Mouse (Mus musculus) intestine, embryonic 14.5 days (tissue): ENCODE measurements at regions not wholly inside any gene's neighbourhood (a gene's known extent, or its start where the extent isn't known, plus 50 kb on each side); places are given as distances from the start of the nearest gene placed in this dataset.
"Not testable (repeated sequence)": the region's sequence is repeated elsewhere in the genome, so short reads cannot be mapped to it uniquely, and the experiment has no call there.

ENCODE experiments used
- ATAC-seq: fragments of 200-750 bp; cut with Nextera tagmentation; replicated peaks from 2 replicates; pipeline ENCODE4 v1.8.0; 2017; ENCODE audit warnings: low read depth, moderate number of reproducible peaks, moderate TSS enrichment, moderate library complexity; ENCODE audit not compliant: low FRiP score, low TSS enrichment
- DNase-seq: peaks from one replicate; pipeline ENCODE4 v3.0.0-alpha.2; 2018; ENCODE audit warnings: low spot score
- H3K27ac ChIP-seq: fragments of 300-500 bp; sonication (generic); 2 replicates; pipeline ENCODE4 v1.5.1; 2014; ENCODE audit warnings: low read depth, mild to moderate bottlenecking, control low read depth
- H3K27me3 ChIP-seq: fragments of 300-500 bp; sonication (generic); replicated peaks from 2 replicates; pipeline ENCODE4 v1.6.1; 2014; ENCODE audit warnings: low read length, control low read depth; ENCODE audit not compliant: control insufficient read depth, insufficient read depth
- H3K36me3 ChIP-seq: fragments of 300-500 bp; sonication (generic); 2 replicates; pipeline ENCODE4 v1.6.1; 2014; ENCODE audit warnings: low read length, control low read depth; ENCODE audit not compliant: control insufficient read depth, insufficient read depth
- H3K4me1 ChIP-seq: fragments of 300-500 bp; sonication (generic); replicated peaks from 2 replicates; pipeline ENCODE4 v1.6.1; 2014; ENCODE audit warnings: low read length, control low read depth, mixed read lengths; ENCODE audit not compliant: control insufficient read depth, insufficient read depth
- H3K4me2 ChIP-seq: fragments of 300-500 bp; sonication (generic); 2 replicates; pipeline ENCODE4 v1.6.1; 2014; ENCODE audit warnings: low read length
- H3K4me3 ChIP-seq: fragments of 300-500 bp; sonication (generic); 2 replicates; pipeline ENCODE4 v1.5.1; 2014; ENCODE audit warnings: low read depth, low read length, control low read depth, mixed read lengths
- H3K9ac ChIP-seq: fragments of 300-500 bp; sonication (generic); 2 replicates; pipeline ENCODE4 v1.6.1; 2014; ENCODE audit warnings: mild to moderate bottlenecking, low read length
- H3K9me3 ChIP-seq: fragments of 300-500 bp; sonication (generic); 2 replicates; pipeline ENCODE4 v1.6.1; 2016; ENCODE audit warnings: low read length, control low read depth; ENCODE audit not compliant: control insufficient read depth
- WGBS: fragments of 180-500 bp; shearing (Covaris S2); extraction: QIAGEN DNeasy Blood & Tissue Kit; methylation state at CpG from one replicate; pipeline ENCODE4 v1.1.7; 2014; 5-methylcytosine and 5-hydroxymethylcytosine counted together

DNA sequence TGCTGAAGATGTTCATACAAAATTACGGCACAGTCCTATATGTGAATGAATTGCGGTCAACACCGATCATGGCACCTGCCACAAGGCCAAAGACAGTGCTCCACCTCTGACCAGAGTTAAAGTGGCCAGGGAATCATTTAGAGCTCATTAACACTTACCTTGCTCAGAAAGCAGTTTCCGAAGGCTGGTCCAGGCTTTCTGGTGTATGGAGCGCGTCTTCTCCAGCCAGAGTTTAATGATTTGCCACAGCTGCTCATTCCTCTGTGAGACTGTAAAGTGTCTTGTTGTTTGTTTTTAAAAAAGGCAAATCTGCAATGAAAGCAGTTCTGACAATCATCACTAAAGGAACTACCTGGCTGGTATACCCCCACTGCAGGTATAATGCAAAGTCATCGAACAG, 256.7 kb downstream of the Nfkbiz start:
- no peaks in the 10 kb centered on the region for H3K9me3 ChIP-seq
- no peak overlapping the region for H3K4me3 ChIP-seq
- H3K9ac ChIP-seq = no peak overlapping the region
- H3K27me3 ChIP-seq = no peaks in the 10 kb centered on the region
- no peaks in the 10 kb centered on the region for H3K36me3 ChIP-seq
- no peaks in the 10 kb centered on the region for H3K4me1 ChIP-seq
- H3K27ac ChIP-seq = no peak overlapping the region
- ATAC-seq = no peak
- DNase-seq = no peak
- 74% methylated on average over 7 of the region's 7 CpGs for WGBS
- no peak overlapping the region for H3K4me2 ChIP-seq

DNA sequence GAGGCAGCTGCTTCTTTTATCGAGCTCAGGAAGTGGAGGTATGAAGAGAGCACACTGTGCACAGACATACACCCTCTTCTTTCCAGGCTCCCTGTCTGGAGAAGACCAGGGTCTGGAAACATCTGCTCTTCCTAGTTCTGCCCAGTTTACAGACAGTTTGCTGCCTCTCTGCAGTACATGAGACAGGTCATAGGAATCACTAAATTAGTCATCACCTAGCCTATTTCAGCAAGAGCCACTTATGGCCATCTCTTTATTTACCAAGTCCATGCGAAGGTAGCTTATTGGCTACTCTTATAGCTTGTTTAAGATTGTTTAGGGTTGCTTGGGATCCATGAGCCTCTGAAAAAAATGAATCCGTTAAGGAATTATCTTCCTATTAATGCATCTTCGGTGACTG, 257.9 kb downstream of the Nfkbiz start:
- Histone ChIP-seq H3K4me1 (no peaks in the 10 kb centered on the region), H3K4me2 (no peak overlapping the region), H3K27me3 (no peaks in the 10 kb centered on the region), H3K27ac (no peak overlapping the region), H3K9ac (no peak overlapping the region), H3K36me3 (no peaks in the 10 kb centered on the region), H3K4me3 (no peak overlapping the region), H3K9me3 (no peaks in the 10 kb centered on the region)
- DNase-seq = no peak
- 86% methylated on average over 4 of the region's 4 CpGs for WGBS
- ATAC-seq = no peak

DNA sequence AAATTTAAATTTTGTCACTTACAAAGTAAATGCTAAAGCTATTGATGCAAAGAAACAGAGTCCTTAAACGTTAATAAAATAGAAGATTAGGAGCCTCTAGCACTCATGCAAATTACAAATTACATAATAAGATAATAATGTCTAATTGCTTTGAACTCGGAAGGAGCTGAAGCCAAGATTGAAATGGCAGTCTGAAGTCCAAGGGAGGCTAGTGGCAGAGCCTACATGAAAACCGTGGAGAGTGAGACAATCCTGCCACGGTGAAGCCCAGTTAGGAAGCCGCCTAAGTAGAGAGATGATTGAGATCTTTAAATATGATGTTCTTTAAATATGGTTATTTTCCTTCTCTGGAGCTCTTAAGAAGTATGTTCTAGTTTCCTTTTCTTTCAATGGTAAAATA, 260.0 kb downstream of the Nfkbiz start:
- H3K9ac ChIP-seq = no peak overlapping the region
- H3K4me1 ChIP-seq = no peaks in the 10 kb centered on the region
- ATAC-seq (no peak), DNase-seq (no peak)
- H3K27me3 ChIP-seq = no peaks in the 10 kb centered on the region
- no peaks in the 10 kb centered on the region for H3K36me3 ChIP-seq
- H3K27ac ChIP-seq = no peak overlapping the region
- H3K4me3 ChIP-seq = no peak overlapping the region
- 88% methylated on average over 5 of the region's 5 CpGs for WGBS
- no peaks in the 10 kb centered on the region for H3K9me3 ChIP-seq
- no peak overlapping the region for H3K4me2 ChIP-seq

DNA sequence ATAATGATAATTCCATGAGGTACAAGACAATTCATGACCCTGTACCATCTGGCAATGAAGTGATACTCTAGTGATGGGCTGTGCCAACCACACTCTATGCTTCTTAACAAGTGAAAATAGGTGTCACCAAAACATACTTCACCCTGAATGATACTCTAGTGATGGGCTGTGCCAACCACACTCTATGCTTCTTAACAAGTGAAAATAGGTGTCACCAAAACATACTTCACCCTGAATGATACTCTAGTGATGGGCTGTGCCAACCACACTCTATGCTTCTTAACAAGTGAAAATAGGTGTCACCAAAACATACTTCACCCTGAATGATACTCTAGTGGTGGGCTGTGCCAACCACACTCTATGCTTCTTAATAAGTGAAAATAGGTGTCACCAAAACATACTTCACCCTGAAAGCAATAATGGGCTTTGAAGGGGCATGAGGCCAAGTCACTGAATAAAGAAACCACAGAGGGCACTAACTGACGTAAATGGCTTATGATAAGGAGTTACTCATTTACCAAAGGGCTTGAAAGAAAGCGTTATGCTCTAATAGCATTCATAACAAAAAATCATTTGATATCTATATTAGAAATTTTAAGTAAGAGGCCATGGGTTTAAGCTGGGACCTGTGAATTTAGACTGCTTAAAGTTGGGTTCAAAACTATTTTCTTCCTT, 263.0 kb downstream of the Nfkbiz start:
- ATAC-seq = not testable (repeated sequence)

DNA sequence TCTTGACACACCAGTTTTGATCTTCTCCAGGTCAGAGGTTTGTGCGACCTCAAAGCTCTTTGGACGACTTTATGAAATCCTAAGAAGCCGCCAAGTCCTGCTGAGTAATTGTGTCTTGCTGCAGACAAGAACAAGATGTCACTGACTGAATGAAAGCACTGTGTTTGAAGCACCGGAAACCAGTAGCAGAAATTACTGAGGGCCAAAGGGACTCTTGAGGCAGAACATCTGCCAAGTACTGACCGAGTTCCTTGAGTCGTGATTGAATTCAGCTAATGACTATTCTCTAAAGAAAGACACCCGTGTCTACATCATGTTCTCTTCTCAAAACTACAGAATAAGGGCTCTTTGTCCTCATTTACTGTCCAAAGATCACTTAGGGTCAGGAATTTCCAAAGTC, 267.6 kb downstream of the Nfkbiz start:
- H3K27me3 ChIP-seq = no peaks in the 10 kb centered on the region
- DNase-seq = no peak
- H3K36me3 ChIP-seq = no peaks in the 10 kb centered on the region
- ATAC-seq = no peak
- WGBS = 46% methylated on average over 7 of the region's 7 CpGs
- H3K4me1 ChIP-seq = 0 out of 2 replicates have a peak, but pooled peaks cover 8% of the 10 kb centered on the region
- no peak overlapping the region for H3K9ac ChIP-seq
- H3K4me2 ChIP-seq = no peak overlapping the region
- peak overlapping the region; percentile 51; the same call in 1 of the 2 replicates for H3K27ac ChIP-seq
- no peak overlapping the region for H3K4me3 ChIP-seq
- no peaks in the 10 kb centered on the region for H3K9me3 ChIP-seq

More for the DNA sequence above, 263.0 kb downstream of the Nfkbiz start:
- H3K4me1 ChIP-seq, H3K36me3 ChIP-seq, H3K27me3 ChIP-seq, H3K9ac ChIP-seq, H3K4me2 ChIP-seq, DNase-seq, H3K27ac ChIP-seq, H3K9me3 ChIP-seq, H3K4me3 ChIP-seq: not testable (repeated sequence)
- WGBS = 79% methylated on average over 2 of the region's 2 CpGs

DNA sequence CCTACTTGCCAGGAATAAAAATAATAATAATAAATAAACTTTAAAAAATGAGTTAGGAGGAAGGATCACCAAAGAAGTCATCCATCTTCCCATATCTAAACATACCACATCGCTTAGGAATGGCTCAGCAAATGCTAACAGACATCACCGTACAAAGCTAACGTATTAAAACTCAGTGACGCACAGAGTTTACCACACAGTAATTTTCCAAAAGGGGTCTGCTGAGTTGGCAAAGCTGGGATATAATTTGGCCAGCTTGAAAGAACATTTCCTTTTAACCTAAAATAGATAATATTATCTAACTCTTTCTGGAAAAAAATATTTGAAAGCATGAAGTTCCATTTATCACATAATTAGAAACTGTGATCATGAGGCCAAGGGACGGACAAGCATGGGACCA, 268.6 kb downstream of the Nfkbiz start:
- H3K27me3 ChIP-seq = no peaks in the 10 kb centered on the region
- H3K9ac ChIP-seq = no peak overlapping the region
- H3K27ac ChIP-seq = no peak overlapping the region
- 0 out of 2 replicates have a peak, but pooled peaks cover 8% of the 10 kb centered on the region for H3K4me1 ChIP-seq
- DNase-seq (no peak), ATAC-seq (no peak)
- no peak overlapping the region for H3K4me3 ChIP-seq
- H3K4me2 ChIP-seq = no peak overlapping the region
- no peaks in the 10 kb centered on the region for H3K36me3 ChIP-seq
- WGBS = 47% methylated on average over 5 of the region's 5 CpGs
- no peaks in the 10 kb centered on the region for H3K9me3 ChIP-seq

DNA sequence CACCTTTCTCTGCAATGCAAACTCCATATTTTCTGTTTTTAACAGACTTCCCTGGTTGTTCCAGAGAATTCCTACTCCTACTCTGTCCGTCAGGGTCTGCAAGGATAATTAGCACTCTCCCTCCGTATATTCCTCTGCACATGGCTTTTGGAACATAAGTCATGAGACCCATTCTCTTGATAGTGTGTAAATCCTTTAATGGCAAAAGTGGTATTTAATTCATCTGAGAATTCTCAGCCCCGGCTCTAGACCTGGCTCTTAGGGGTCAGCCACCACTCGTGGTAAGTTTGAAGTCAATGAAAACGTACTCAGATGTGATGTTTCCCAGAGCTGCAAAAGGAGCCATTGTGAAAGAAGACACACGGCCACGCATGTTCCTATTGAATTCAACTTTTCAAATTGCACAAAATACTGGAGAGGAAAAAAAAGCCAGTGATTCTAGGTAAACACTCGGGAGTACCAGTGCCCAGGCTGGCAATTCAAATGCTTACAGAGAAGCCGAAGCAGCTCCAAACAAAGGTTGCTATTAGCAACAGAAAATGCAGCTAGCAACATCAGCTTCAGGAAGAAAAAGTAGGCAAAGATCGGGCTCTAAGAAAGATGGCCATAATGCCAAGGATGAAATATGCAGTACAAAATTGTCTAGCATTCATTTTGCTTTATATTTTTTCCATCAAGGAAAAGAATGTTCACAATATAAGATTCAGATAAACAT, 258.2 kb upstream of the Zpld1 start:
- no peak for DNase-seq
- Histone ChIP-seq H3K36me3 (no peaks in the 10 kb centered on the region), H3K4me3 (no peak overlapping the region), H3K9me3 (no peaks in the 10 kb centered on the region), H3K4me2 (no peak overlapping the region; the same call in 1 of the 2 replicates), H3K27me3 (no peaks in the 10 kb centered on the region), H3K9ac (no peak overlapping the region), H3K4me1 (peaks cover 7% of the 10 kb centered on the region; the same call in 1 of the 2 replicates), H3K27ac (no peak overlapping the region)
- WGBS = 33% methylated on average over 10 of the region's 10 CpGs
- no peak for ATAC-seq

DNA sequence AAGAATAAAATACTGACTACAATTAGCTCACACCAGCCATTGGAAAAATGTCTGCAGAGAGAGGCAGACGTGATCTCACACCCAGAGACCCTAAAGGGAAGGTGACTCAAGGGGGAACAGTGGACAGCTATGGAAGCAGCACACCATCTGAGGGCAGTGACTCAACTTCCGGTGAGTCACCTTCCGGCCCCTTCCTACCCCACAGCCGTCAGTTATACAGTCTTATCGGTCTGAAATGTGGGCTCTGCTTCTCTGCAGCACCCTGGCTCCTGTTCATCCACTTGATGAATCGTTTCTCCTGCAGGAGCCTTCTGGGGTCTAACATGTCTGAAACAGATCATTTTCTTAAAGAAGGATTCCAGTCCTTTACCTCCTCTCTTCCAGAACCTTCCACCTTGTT, 257.4 kb upstream of the Zpld1 start:
- WGBS = 58% methylated on average over 6 of the region's 6 CpGs
- ATAC-seq (no peak), DNase-seq (no peak)

DNA sequence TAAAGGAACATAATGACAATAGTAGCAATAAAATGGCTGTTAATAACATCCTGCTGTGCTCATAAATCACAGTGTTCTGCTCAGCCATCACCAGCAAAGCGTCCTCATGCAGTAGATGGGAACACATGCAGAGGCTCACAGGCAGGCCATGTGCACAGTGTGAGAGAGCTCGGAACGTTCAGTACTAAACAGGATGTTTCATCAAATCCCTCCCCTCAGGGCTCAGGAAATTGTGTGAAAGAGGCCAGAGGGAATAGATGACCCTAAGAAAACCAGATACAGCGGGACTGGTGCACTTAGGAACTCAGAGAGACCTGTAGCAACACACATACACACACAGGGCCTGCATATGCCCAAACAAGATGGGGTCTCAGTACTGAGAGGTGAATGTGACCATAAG, 256.1 kb upstream of the Zpld1 start:
- H3K4me3 ChIP-seq = no peak overlapping the region
- 61% methylated on average over 4 of the region's 4 CpGs for WGBS
- H3K9ac ChIP-seq = no peak overlapping the region
- DNase-seq (no peak), ATAC-seq (no peak)
- no peak overlapping the region for H3K4me2 ChIP-seq
- H3K4me1 ChIP-seq = peaks cover 7% of the 10 kb centered on the region; the same call in 1 of the 2 replicates
- no peaks in the 10 kb centered on the region for H3K36me3 ChIP-seq
- no peaks in the 10 kb centered on the region for H3K27me3 ChIP-seq
- no peak overlapping the region for H3K27ac ChIP-seq
- no peaks in the 10 kb centered on the region for H3K9me3 ChIP-seq

More for the DNA sequence above, 257.4 kb upstream of the Zpld1 start:
- Histone ChIP-seq H3K4me1 (peaks cover 7% of the 10 kb centered on the region; the same call in 1 of the 2 replicates), H3K9ac (no peak overlapping the region), H3K36me3 (no peaks in the 10 kb centered on the region), H3K9me3 (no peaks in the 10 kb centered on the region), H3K4me2 (no peak overlapping the region), H3K4me3 (no peak overlapping the region), H3K27me3 (no peaks in the 10 kb centered on the region), H3K27ac (no peak overlapping the region)
